Mouse (Mus musculus) kidney, embryonic 15.5 days (tissue): ENCODE data around the gene Atp5j2. TPM values are rescaled to one million over a fixed set of nuclear protein-coding genes. Genes with fewer than 3 reads are reported as not detected.
"Not testable (repeated sequence)": the region's sequence is repeated elsewhere in the genome, so short reads cannot be mapped to it uniquely, and the experiment has no call there.

Experiments
- ATAC-seq: fragments of 200-750 bp; cut with Nextera tagmentation; replicated peaks from 2 replicates; pipeline ENCODE4 v1.8.0; 2017; ENCODE audit warnings: moderate TSS enrichment; ENCODE audit not compliant: low FRiP score
- H3K27ac ChIP-seq: fragments of 300-500 bp; sonication (generic); 2 replicates; pipeline ENCODE4 v1.5.1; 2015; ENCODE audit warnings: mild to moderate bottlenecking, inconsistent platforms
- H3K27me3 ChIP-seq: fragments of 300-500 bp; sonication (generic); 2 replicates; pipeline ENCODE4 v1.6.1; 2015; ENCODE audit warnings: inconsistent platforms
- H3K36me3 ChIP-seq: fragments of 300-500 bp; sonication (generic); 2 replicates; pipeline ENCODE4 v1.6.1; 2015; ENCODE audit warnings: inconsistent platforms
- H3K4me1 ChIP-seq: fragments of 300-500 bp; sonication (generic); 2 replicates; pipeline ENCODE4 v1.6.1; 2015; ENCODE audit warnings: inconsistent platforms
- H3K4me2 ChIP-seq: fragments of 300-500 bp; sonication (generic); 2 replicates; pipeline ENCODE4 v1.6.1; 2015; ENCODE audit warnings: moderate library complexity, mild to moderate bottlenecking, inconsistent platforms
- H3K4me3 ChIP-seq: fragments of 300-500 bp; sonication (generic); replicated peaks from 2 replicates; pipeline ENCODE4 v1.5.1; 2015; ENCODE audit warnings: mild to moderate bottlenecking, inconsistent platforms
- H3K9ac ChIP-seq: fragments of 300-500 bp; sonication (generic); 2 replicates; pipeline ENCODE4 v1.6.1; 2015; ENCODE audit warnings: mild to moderate bottlenecking, inconsistent platforms
- H3K9me3 ChIP-seq: fragments of 300-500 bp; sonication (generic); replicated peaks from 2 replicates; pipeline ENCODE4 v1.6.1; 2016; ENCODE audit warnings: inconsistent platforms
- WGBS: fragments of 180-500 bp; shearing (Covaris S2); methylation state at CpG from one replicate; pipeline ENCODE4 v1.1.7; 2015; ENCODE audit warnings: mixed read lengths; 5-methylcytosine and 5-hydroxymethylcytosine counted together
- polyA plus RNA-seq: library from polyadenylated mRNA; unstranded; fragments of >200 nt; fragmentation: Nextera tagmentation; extraction: Ambion mirVana; gene quantifications from 2 replicates; pipeline ENCODE4 v1.2.1, GENCODE M21; 2015

Atp5j2 gene
- polyA plus RNA-seq, 1 experiment from 2014 or later = 744 TPM

GRCm38 (mm10) chr5:145217746-145218145 is 25.9 kb upstream of the Atp5j2 start:
- 91% methylated on average over 6 of the region's 6 CpGs for WGBS
- Histone ChIP-seq H3K4me2 (no peak overlapping the region), H3K27ac (no peak overlapping the region), H3K27me3 (no peaks in the 10 kb centered on the region), H3K36me3 (peaks cover 72% of the 10 kb centered on the region), H3K4me3 (no peak overlapping the region), H3K4me1 (no peaks in the 10 kb centered on the region), H3K9me3 (no peaks in the 10 kb centered on the region), H3K9ac (no peak overlapping the region)
- ATAC-seq = no peak

GRCm38 (mm10) chr5:145214679-145215078 is 22.8 kb upstream of the Atp5j2 start:
- no peak overlapping the region for H3K4me3 ChIP-seq
- no peaks in the 10 kb centered on the region for H3K27me3 ChIP-seq
- no peaks in the 10 kb centered on the region for H3K9me3 ChIP-seq
- H3K36me3 ChIP-seq = peaks cover 77% of the 10 kb centered on the region
- no peak overlapping the region for H3K27ac ChIP-seq
- no peak overlapping the region for H3K4me2 ChIP-seq
- no peak for ATAC-seq
- no peak overlapping the region for H3K9ac ChIP-seq
- WGBS = 80% methylated on average over 4 of the region's 4 CpGs
- no peaks in the 10 kb centered on the region for H3K4me1 ChIP-seq

GRCm38 (mm10) chr5:145213505-145213904 is 21.6 kb upstream of the Atp5j2 start:
- no peak for ATAC-seq
- H3K9me3 ChIP-seq = no peaks in the 10 kb centered on the region
- no peak overlapping the region for H3K4me2 ChIP-seq
- H3K4me1 ChIP-seq = no peaks in the 10 kb centered on the region
- peaks cover 75% of the 10 kb centered on the region for H3K36me3 ChIP-seq
- no peak overlapping the region for H3K9ac ChIP-seq
- H3K4me3 ChIP-seq = no peak overlapping the region
- H3K27me3 ChIP-seq = no peaks in the 10 kb centered on the region
- WGBS = 87% methylated on average over 3 of the region's 3 CpGs
- H3K27ac ChIP-seq = no peak overlapping the region

GRCm38 (mm10) chr5:145212216-145212615 is 20.4 kb upstream of the Atp5j2 start:
- no peak overlapping the region for H3K4me3 ChIP-seq
- H3K27ac ChIP-seq = no peak overlapping the region
- no peaks in the 10 kb centered on the region for H3K27me3 ChIP-seq
- no peaks in the 10 kb centered on the region for H3K4me1 ChIP-seq
- no peaks in the 10 kb centered on the region for H3K9me3 ChIP-seq
- no peak for ATAC-seq
- peaks cover 73% of the 10 kb centered on the region for H3K36me3 ChIP-seq
- H3K9ac ChIP-seq = no peak overlapping the region
- WGBS = 94% methylated on average over 4 of the region's 4 CpGs
- H3K4me2 ChIP-seq = no peak overlapping the region

GRCm38 (mm10) chr5:145211340-145211739 is 19.5 kb upstream of the Atp5j2 start:
- H3K36me3 ChIP-seq = peaks cover 79% of the 10 kb centered on the region
- H3K4me3 ChIP-seq = no peak overlapping the region
- no peak overlapping the region for H3K9ac ChIP-seq
- 93% methylated on average over 4 of the region's 4 CpGs for WGBS
- no peaks in the 10 kb centered on the region for H3K9me3 ChIP-seq
- no peaks in the 10 kb centered on the region for H3K27me3 ChIP-seq
- H3K4me2 ChIP-seq = no peak overlapping the region
- no peaks in the 10 kb centered on the region for H3K4me1 ChIP-seq
- no peak for ATAC-seq
- no peak overlapping the region for H3K27ac ChIP-seq

GRCm38 (mm10) chr5:145208391-145208790 is 16.5 kb upstream of the Atp5j2 start:
- H3K4me3 ChIP-seq, H3K9me3 ChIP-seq, H3K9ac ChIP-seq, H3K27me3 ChIP-seq, ATAC-seq, H3K27ac ChIP-seq, H3K4me2 ChIP-seq, H3K4me1 ChIP-seq: not testable (repeated sequence)
- 53% methylated on average over 11 of the region's 11 CpGs for WGBS
- H3K36me3 ChIP-seq = peaks cover 59% of the 10 kb centered on the region

- ATAC-seq = no peak
- H3K27me3 ChIP-seq = no peaks in the 10 kb centered on the region
- WGBS = 92% methylated on average over 6 of the region's 6 CpGs
Observed at GRCm38 (mm10) chr5:145207954-145208353, 16.1 kb upstream of the Atp5j2 start.

GRCm38 (mm10) chr5:145207385-145207784 is 15.5 kb upstream of the Atp5j2 start:
- H3K27ac ChIP-seq = no peak overlapping the region
- WGBS = 96% methylated on average over 6 of the region's 6 CpGs

More at GRCm38 (mm10) chr5:145207954-145208353, 16.1 kb upstream of the Atp5j2 start:
- H3K4me2 ChIP-seq = no peak overlapping the region
- H3K4me3 ChIP-seq = no peak overlapping the region
- peaks cover 54% of the 10 kb centered on the region for H3K36me3 ChIP-seq
- H3K9me3 ChIP-seq = no peaks in the 10 kb centered on the region
- H3K27ac ChIP-seq = no peak overlapping the region
- H3K9ac ChIP-seq = no peak overlapping the region
- H3K4me1 ChIP-seq = peaks cover 13% of the 10 kb centered on the region

GRCm38 (mm10) chr5:145205041-145205440 is 13.2 kb upstream of the Atp5j2 start:
- H3K4me1 ChIP-seq = peaks cover 24% of the 10 kb centered on the region
- H3K4me3 ChIP-seq = peak overlapping the region; percentile 60
- 25% methylated on average over 9 of the region's 9 CpGs for WGBS
- no peak for ATAC-seq
- H3K36me3 ChIP-seq = peaks cover 26% of the 10 kb centered on the region
- peak overlapping the region; percentile 72 for H3K4me2 ChIP-seq
- no peak overlapping the region for H3K27ac ChIP-seq
- H3K27me3 ChIP-seq = no peaks in the 10 kb centered on the region
- H3K9ac ChIP-seq = peak overlapping the region; percentile 47
- H3K9me3 ChIP-seq = no peaks in the 10 kb centered on the region

More at GRCm38 (mm10) chr5:145207385-145207784, 15.5 kb upstream of the Atp5j2 start:
- Histone ChIP-seq H3K4me2 (no peak overlapping the region), H3K9ac (no peak overlapping the region), H3K9me3 (no peaks in the 10 kb centered on the region), H3K4me1 (peaks cover 14% of the 10 kb centered on the region), H3K4me3 (no peak overlapping the region), H3K27me3 (no peaks in the 10 kb centered on the region), H3K36me3 (peaks cover 49% of the 10 kb centered on the region)
- ATAC-seq = no peak

- Histone ChIP-seq H3K4me1 (peaks cover 24% of the 10 kb centered on the region), H3K36me3 (peaks cover 17% of the 10 kb centered on the region), H3K27ac (peak within 1 kb of the TSS; percentile 94), H3K4me2 (peak within 1 kb of the TSS; percentile 72), H3K9me3 (no peaks in the 10 kb centered on the region), H3K9ac (peak within 1 kb of the TSS; percentile 51), H3K27me3 (no peaks in the 10 kb centered on the region), H3K4me3 (peak within 1 kb of the TSS; percentile 60)
- WGBS = under 1% methylated on average over 22 of the region's 22 CpGs
- ATAC-seq = peak; percentile 98
Observed at GRCm38 (mm10) chr5:145203936-145204691, 12.3 kb upstream of the Atp5j2 start, which contains the start of gene Zkscan5. Zkscan5 (plus strand) TSS chr5:145204562.

GRCm38 (mm10) chr5:145202446-145202845 is 10.6 kb upstream of the Atp5j2 start:
- ATAC-seq = no peak
- Histone ChIP-seq H3K27me3 (no peaks in the 10 kb centered on the region), H3K36me3 (peaks cover 17% of the 10 kb centered on the region), H3K4me3 (no peak overlapping the region), H3K4me1 (peaks cover 24% of the 10 kb centered on the region), H3K4me2 (no peak overlapping the region), H3K27ac (no peak overlapping the region), H3K9me3 (no peaks in the 10 kb centered on the region), H3K9ac (no peak overlapping the region)
- WGBS = 56% methylated on average over 3 of the region's 3 CpGs

- H3K36me3 ChIP-seq = peaks cover 13% of the 10 kb centered on the region
- peak within 1 kb of the TSS; percentile 33 for H3K27ac ChIP-seq
- 0 out of 2 replicates have a peak, but pooled peaks have one; percentile 5 for ATAC-seq
- peak within 1 kb of the TSS; percentile 63 for H3K4me3 ChIP-seq
- peak within 1 kb of the TSS; percentile 92 for H3K4me2 ChIP-seq
- no peaks in the 10 kb centered on the region for H3K27me3 ChIP-seq
- H3K4me1 ChIP-seq = peaks cover 24% of the 10 kb centered on the region
- H3K9me3 ChIP-seq = no peaks in the 10 kb centered on the region
- WGBS = 1% methylated on average over 37 of the region's 37 CpGs
- peak within 1 kb of the TSS; percentile 73 for H3K9ac ChIP-seq
Observed at GRCm38 (mm10) chr5:145201321-145201991, 9.6 kb upstream of the Atp5j2 start, which contains the start of gene Zkscan14. Zkscan14 (minus strand) TSS chr5:145201868.
